Mouse (Mus musculus) kidney, adult 2 months (tissue): Measurements from ENCODE around the gene Ccni.

ENCODE experiments used
- CTCF ChIP-seq: fragments of 200-500 bp; conservative IDR thresholded peaks from 2 replicates; pipeline ENCODE4 v1.5.1; 2011; ENCODE audit warnings: low read depth, mild to moderate bottlenecking, control low read depth, low read length, moderate library complexity, mixed read lengths; ENCODE audit not compliant: insufficient read depth, insufficient read length
- POLR2A ChIP-seq: fragments of 200-500 bp; IDR thresholded peaks from one replicate; pipeline ENCODE4 v1.6.1; 2011; ENCODE audit warnings: low read depth, low read length, control low read depth

DNA sequence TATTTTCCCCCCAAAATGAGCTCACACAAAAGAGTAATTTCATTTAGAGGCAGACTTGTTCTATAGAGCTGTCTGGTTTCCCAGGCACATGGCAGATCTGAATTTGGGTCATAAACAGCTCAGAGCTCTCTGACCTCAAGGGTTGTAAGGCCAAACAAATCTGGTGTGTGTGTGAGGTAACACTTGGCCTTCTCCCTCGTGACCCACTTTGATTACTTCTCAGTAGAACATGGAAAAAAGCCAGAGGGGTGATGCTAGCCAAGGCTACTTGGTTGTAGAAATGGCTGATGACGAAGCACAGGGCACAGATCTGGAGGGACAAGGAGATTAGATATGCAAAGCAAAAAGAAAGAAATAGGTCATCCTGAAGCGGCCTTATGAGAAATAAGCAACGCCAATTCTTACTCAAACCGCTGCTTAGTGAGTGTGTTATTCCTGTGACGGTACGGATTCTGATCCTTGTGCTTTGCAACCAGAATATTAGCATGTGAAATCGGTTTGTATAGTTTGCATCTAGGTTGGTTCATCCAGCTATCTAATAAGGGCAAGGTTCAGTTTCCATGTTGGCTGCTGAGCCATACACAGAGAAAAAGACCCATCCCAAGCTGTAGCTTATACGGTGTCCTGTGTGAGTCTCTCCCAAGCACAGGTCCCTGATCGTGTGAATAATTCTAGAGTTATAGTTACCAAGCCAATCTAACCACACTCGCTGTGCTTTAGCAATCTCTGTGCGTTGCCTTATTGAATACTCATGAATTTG lies 44.9 kb upstream of the Ccni start:
- TF ChIP-seq POLR2A (no peak), CTCF (no peak)
